Mouse (Mus musculus): ENCODE data around the gene Eml4. TPM values are rescaled to one million over a fixed set of nuclear protein-coding genes. Genes with fewer than 3 reads are reported as not detected.

Gene Eml4
- total RNA-seq, 2 experiments from 2014 or later, result 11.7 to 18.7 TPM

DNA sequence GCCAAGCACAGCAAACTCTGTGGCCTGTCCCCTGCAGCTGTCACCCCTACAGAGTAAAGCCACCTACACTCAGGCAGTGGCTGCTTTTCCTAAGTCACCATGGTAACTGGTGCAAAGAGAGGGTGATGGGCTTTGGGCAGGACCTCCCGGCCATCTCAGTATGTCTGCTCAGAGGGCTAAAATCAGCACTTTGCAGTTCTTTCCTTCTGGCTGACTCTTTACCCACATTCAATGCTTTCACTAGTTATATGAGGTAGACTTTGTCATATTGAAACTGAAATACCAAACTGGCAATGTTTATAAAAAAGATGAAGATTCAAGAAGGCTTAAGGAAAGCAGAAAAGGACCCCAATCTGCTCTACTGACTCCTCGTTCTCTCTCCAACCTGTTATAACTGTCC lies 133.1 kb downstream of the Eml4 start:
- DNase-seq (ENCODE audit: low spot score in 2 of 2), result no peak

DNA sequence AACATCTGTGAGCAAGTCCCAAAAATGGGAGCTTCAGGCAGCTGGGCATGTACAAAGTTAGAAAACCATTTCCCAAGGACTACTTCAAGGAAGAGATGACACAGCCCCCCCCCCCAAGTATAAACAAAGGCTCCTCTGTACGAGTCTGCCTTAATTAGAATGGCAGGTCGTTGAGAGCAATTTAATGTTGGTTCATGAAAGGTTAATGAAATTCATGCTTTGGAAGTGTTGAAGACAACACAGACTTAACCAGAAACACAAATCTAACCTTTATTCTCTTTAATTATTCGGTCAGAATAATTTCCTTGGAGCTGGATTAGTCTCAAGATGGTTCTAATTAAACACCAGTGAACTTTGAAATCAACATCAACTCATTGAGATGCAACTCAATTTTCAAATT lies 137.0 kb downstream of the Eml4 start:
- no peak for DNase-seq (ENCODE audit: low spot score in 2 of 2)

DNA sequence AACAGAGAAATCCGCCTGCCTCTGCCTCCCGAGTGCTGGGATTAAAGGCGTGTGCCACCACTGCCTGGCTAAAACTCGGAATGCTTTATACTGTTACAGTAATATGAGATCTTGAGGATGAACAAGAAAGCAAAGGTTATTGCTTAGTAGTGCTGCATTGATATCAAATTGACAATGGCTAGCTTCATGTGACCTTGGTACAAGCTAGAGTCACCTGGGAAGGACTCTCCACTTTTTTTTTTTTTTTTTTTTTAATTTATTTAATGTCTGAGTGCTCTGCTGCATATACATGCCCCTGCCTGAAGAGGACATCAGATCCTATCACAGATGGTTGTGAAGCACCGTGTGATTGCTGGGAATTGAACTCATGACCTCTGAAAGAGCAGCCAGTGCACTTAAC lies 148.2 kb downstream of the Eml4 start:
- no peak for DNase-seq (ENCODE audit: low spot score in 2 of 2)

DNA sequence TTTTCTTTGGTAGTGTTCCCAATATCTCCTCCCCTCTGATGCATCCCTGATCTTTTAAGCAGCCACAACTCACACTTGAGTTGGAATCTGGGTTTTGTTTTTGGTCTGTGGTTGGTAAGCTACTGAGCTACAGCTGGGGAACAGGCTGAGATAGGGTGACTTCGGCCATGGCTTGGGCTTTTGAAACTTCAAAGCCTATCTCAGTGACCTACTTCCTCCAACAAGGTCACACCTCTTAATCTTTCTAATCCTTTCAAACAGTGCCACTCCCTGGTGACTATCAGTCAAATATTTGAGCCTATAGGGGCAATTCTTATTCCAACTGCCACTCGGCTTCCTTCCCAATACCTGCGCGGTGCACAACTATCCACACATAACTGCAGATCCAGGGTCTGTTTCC lies 149.0 kb downstream of the Eml4 start:
- no peak for DNase-seq (ENCODE audit: low spot score in 2 of 2)

DNA sequence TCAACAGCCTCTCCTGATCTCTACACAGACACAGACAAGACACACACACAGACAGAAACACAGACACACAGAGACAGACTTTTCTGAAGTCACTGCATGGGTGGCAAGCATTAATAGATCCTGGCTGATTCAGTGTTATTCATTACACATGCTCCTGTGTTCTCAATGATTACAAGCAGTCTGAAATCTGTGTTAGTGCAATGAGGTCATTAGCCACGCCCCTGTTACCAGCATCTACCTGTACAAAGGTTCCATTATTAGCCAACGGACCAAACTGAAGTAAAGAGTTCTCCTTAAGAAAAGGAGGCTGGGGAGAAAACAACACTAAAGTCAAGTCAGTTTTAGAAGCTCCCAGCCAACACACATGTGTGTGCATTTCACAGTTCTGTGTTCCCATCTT lies 153.0 kb downstream of the Eml4 start:
- DNase-seq (ENCODE audit: low spot score in 2 of 2), result no peak

DNA sequence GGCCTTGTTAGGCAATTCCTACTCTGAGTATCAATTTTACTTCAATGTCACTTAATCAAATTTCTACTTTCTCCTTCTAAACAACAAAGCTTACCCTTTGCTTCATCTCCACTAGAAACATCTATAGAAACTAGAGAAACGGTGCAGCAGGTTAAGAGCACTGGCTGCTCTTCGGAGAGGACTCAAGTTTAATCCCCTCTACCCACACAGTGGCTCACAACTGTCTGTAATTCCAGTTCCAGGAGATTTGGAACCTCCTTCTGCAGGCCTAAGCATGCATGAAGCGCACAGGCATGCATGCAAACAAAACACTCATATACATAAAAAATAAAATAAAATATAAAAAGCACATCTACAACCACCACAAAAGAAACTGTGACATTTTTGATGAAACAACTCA lies 161.4 kb downstream of the Eml4 start:
- DNase-seq (ENCODE audit: low spot score in 2 of 2), result no peak

DNA sequence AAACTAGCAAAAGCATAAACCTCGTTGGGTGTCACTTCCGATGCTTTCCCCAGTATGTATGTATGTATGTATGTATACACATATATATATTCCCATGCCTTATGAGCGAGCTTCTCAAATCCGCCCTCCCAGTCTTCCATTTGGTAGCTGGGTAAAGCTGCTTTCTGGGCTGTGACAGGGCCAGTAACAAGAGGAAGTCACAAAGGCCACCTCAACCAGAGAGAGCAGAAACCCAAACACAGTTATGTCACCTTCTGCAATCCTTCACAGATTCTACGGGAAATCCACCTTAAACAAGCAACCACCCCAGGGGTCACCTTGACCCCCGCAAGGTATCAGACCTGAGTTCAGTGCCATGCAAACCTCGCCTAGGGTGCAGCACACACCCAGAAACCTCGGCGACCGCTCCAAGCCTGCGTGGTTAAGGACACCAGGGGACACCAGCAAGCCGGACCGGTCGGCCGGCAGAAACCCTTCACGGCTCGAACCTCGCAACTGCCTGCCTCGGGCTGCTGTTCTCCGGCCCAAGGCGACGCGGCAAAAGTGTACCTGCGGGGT lies 163.0 kb downstream of the Eml4 start:
- DNase-seq (ENCODE audit: low spot score in 2 of 2), result no peak

DNA sequence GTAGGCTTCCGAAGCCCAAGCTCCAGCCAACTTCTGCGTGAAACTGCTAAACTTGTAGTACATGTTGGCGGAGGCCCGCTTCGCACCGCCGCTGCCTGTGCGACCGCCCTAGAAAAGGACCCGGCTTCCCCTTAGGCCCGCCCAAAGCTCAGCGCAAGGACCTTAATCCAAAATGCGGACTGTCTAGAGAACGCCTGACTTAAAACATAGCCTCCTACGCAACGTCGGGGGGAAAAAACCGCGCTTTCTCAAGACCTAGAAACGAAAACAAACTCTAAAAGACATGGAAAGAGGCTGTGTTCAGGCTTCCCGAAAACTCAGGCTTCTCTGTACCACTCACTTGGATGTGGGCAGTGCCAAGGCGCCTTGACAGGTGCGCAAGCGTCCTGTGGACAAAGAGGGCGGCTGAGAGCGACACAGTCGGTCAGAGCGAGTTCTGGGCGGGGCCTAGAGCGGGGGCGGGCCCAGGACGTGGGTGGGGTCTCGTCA lies 163.5 kb downstream of the Eml4 start:
- peak; percentile 82 to 84 for DNase-seq (ENCODE audit: low spot score in 2 of 2)

DNA sequence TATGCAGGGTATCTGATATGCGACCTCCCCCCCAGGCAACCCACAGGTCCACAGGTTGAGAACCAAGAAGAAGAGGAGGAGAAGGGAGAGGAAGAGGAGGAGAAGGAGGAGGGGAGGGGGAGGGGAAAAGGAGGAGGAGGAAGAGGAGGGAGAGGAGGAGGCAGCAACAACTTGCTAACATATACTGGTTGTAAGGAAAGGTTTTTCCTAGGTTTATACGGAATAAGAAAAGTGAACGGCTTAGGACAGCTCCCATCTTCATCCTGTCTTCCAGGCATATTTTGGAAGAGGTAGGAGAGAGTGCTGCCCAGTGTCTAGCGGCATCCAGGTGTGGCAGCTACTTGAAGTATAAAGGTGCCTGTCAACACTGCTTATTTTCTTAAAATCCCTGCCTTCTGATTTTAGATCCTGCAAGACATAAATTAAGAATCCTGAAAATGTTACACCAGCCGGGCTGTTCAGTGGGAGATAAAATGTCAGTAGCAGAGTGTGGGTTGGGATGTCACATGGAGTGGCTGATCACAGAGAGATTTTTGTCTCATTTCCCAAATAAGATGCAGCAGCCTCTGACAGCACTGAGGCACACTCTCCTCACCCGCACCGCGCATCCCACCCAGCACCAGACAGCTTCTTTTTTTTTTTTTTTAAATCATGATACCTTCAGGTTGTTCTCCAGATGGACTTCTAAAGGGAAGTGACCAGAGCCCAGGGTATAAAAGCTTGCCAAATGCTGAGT lies 166.7 kb downstream of the Eml4 start, which contains the start of gene Cox7a2l:
Gene Cox7a2l (minus strand): TSS at position 51 of the 736 bp plus-strand sequence.
- no peak for DNase-seq (ENCODE audit: low spot score in 2 of 2)

DNA sequence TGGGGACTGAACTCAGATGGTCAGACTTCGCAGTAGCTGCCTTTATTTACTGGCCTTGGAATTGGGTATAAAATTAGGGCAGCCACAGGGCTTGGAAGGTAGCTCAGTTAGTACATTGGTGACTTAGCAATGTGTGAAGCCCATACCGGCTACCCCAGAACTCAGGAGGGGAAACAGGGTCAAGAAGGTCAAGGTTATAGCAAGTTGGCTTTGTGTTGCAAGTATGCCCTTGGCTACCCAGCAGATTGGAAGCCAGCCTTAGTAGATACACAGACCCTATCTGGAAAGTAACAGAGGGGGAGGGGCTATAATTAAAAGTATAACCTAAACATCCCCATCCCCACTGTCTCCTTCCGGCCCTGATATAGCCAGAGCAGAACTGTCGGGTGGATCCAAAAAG lies 171.2 kb downstream of the Eml4 start:
- DNase-seq (ENCODE audit: low spot score in 2 of 2), result no peak

DNA sequence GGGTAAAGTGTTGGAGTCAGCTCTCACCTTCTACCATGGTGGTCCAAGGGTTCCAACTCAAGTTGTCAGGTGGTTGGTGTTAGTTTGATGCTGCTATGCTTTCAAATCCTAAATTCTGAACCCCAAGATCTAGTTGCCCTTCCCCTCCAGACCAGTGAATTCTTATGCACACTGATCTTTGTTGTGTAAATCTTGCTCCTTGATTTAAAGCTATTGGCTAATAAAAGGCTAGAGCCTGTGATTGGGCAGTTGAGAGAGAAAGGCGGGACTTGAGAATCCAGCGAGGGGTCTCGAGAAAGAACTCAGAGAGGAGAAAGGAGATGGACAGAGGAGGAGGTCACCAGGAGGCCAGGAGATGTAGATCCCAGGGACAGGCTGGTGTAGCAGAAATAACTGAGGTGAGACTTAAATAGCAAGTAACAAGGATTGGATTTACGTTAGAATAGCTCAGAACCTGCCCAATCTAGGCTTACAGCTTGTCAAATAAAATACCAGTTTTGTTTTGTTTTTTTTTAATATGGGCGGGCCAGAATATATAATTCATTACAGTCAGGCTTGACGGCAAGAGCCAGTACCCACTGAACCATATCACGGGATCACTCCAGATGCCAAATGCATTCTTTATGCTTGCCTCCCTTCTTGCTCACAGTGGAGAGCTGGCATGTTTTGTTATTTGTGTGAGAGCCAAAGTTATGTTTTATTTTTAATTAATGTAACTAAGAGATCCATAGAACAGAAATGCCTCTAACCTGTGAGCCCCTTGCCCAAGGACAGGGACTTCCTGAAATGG lies 172.1 kb downstream of the Eml4 start:
- DNase-seq (ENCODE audit: low spot score in 2 of 2), result no peak

DNA sequence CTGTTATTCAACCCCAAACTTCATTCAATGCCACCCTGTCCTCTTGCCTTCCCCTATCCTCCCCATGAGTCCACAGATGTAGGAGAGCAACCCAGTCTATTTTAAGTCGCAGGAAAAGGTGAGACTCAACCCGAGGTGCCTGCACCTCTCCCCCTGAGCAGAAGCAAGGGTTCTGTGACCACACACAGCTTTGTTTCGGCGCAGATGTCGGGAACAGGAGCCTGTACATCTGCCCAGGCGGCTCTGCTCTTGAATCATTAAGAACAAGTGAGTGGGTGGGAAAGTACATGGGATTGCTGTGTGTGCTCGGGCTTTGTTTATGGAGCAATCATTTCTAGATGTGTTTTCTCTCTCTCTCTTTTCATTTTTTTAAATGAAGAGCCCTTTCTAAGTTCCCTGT lies 174.0 kb downstream of the Eml4 start:
- DNase-seq (ENCODE audit: low spot score in 2 of 2), result no peak

DNA sequence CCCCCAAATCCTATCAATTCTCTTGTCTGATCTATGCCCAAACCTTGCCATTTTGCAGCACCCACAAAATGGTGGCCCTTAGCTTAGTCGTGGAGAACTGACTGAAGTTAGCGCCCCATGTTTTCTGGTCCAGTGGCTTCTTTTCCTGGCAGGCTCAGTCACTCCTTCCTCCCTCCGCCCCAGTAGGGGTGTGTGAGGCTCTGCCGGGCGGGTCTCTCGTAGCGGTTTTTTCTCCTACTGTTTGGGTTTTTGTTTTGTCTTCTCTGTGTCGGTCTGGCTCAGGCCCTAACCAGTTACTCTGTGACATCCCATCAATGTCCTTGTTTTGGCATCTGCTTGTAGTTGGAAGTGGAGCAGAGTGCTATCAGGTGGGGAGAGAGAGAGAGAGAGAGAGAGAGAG lies 174.9 kb downstream of the Eml4 start:
- DNase-seq (ENCODE audit: low spot score in 2 of 2), result no peak

DNA sequence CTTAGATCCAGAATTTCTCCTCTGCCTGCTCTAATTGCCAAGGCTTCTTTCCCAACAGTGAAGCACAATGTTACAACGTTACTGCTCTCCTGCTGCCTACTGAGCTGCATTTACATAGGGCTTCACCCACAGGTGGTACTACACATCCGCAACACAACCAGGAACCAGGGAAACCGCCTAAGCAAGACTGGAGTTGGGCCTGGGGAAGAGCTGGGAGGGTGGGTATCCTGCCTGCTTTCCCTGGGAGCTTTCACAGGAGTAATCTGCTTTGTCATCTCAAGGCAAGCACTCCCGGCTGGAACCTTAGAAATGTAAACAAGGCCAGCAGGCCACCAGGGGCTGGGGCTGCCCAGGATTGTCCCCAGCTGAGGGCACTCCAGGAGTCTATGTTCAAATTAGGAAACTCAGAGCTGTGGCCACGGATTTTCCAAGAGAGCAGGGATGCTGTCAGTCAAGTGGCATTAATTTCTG lies 175.4 kb downstream of the Eml4 start:
- no peak for DNase-seq (ENCODE audit: low spot score in 2 of 2)

DNA sequence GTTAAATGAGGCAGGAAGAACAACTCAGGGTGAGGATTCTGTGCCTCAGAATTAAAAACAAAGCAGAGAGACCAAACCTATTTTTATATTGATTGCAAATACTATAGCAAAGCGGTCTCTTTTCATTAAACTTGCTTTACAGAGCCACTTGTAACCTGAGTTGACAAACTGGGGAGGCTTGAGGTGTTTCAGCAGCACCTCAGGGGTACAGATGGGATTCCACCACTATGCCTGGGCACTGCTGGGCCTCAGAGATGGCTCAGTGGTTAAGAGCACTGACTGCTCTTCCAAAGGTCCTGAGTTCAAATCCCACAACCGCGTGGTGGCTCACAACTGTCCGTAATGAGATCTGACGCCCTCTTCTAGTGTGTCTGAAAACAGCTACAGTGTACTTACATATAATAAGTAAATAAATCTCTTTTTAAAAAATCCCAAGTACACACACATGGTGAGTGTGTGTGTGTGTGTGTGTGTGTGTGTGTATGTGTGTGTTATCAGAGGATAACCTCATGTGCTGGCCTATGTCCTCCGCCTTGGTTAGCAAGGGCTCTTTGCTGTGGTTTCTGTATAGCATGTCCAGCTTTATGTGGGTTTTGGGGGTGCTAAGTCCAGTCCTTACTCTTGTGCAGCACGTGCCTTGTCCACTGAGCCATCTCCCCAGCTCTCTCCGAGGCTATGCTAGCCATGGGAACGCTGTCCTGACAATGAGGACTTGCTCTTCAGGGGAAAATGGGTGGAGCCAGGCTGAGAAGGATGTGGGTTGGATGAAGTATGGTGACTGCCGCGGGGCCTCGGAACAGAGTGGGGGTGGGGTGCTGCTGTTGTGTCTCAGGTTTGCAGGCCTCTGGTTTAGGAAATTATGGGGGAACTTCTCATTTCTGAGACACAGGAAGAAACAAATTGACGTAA lies 176.1 kb downstream of the Eml4 start:
- DNase-seq (ENCODE audit: low spot score in 2 of 2), result no peak

DNA sequence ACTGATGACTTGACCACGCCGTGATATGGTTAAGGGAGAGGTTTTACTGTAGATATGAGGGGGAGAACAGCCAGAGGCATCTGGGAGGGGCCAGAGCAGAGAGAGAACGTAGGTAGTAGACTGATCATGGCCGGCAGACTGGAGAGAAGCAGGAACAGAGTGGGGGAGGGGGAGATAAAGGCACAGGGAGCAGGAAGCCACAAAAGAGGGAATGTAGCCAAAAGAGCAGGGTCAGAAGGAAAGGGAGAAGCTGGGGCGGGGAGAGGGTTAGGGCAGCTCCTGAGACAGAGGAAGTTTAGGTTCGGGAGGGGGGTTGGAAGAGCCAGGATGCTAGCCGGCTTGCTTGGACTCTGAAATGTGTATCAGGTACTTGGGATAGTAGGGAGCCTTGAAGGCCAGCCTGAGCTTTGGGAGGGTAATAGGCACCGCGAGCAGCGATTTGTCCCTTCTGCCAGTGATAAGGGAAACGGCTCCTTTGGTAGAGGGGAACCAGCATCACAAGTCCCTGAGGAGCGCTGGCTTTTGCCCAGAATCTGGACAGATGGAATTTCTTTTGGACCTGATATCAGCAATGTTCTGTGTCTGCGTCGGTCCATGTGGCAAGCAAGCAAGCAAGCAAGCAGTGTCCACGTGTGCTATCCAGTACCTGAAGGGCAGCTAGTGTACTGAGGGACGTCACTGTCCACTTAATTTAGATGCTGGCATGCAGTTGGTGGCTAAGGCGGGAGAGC lies 177.1 kb downstream of the Eml4 start:
- peak in 1 of 2 experiments; percentile 36 for DNase-seq (ENCODE audit: low spot score in 2 of 2)
